Mouse (Mus musculus) cerebellum, adult 9-11 months (tissue): ENCODE results near the gene Crhr1.
"Not testable (repeated sequence)": the region's sequence is repeated elsewhere in the genome, so short reads cannot be mapped to it uniquely, and the experiment has no call there.

ENCODE experiments used
- DNase-seq: peaks from one replicate; pipeline ENCODE4 v3.0.0; 2022

Gene Crhr1

GRCm38 (mm10) chr11:104203271-104203670 lies 70.6 kb downstream of the Crhr1 start:
- DNase-seq, result no peak

DNA sequence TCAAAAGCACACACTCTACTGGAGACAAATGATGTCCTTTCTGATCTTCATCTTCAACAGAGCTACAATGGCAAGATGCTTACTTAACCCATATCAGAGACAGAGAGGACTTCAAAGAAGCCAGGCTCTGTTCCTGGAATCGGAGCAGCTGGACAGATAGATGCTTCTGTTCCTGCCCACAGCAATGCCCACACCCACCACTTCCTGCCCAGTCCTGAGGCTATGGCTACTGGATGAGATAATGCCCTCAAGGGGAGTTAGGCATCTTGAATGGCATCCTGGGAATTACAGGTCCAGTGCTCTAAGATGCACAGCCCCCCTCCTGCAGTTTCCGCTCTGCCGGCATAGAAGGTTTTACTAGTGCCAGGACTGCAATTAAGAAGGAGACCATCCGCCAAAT lies 73.9 kb downstream of the Crhr1 start:
- DNase-seq, result no peak

- DNase-seq, result no peak
These were observed 76.4 kb downstream of the Crhr1 start for GRCm38 (mm10) chr11:104209041-104209440.

- DNase-seq, result no peak
These were observed 78.6 kb downstream of the Crhr1 start for GRCm38 (mm10) chr11:104211251-104211650.

- DNase-seq, result not testable (repeated sequence)
These were observed 81.5 kb downstream of the Crhr1 start for GRCm38 (mm10) chr11:104214128-104214527.

- DNase-seq, result no peak
These were observed 85.4 kb downstream of the Crhr1 start for GRCm38 (mm10) chr11:104218075-104218474.

DNA sequence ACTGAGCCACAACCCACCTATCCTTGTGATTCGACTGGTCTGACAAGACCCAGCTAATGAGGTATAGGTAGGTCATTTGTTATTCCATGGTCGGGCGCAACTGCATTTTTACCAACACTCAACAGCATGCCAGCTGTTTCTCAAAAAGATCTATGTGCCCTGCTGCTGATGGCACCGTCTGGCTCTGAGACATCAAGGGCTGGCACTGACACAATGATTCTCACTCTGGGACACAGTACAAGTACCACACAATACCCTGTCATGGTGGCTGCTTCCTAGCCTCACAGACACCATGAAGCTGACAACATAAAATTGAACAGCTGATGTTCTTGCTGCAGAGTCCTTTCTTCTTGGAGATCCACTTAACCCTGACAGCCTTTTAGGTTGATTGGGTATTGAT lies 87.6 kb downstream of the Crhr1 start:
- no peak for DNase-seq

DNA sequence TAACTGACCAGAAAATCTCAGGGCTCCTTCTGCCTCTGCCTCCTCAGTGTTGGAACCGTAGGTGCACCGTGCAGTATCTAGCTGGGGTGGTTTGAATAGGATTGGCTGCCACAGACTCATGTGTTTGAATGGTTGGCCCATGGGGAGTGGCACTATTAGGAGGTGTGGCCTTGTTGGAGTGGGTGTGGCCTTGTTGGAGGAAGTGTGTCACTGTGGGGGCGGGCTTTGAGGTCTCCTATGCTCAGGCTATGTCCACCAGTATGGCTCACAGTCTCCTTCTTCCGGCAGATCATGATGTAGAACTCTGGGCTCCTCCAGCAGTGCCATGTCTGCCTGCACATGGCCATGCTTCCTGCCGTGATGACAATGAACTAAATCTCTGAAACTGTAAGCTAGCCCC lies 89.1 kb downstream of the Crhr1 start:
- DNase-seq, result no peak

DNA sequence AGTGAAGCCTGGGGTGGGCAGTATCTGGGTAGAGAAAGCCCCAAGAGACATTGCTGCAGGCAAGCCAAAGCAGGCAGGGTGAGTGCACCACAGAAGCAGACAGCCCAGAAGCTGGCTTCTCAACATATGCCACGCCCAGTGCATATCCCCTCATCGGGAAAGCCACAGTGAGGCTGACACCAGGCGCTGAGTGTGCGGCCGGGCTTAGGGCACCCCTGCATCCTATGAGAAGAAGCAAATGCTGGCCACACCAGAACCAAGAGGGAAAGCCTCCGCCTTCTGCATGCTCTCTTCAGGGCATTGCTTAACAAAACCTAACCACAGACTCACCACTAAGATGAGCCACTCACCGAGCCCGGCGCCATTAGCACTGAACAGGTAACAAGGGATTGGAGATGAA lies 90.6 kb downstream of the Crhr1 start:
- no peak for DNase-seq
